Mouse (Mus musculus) heart, embryonic 12.5 days (tissue): ENCODE data around the gene Nudt22. TPM values are rescaled to one million over a fixed set of nuclear protein-coding genes. Genes with fewer than 3 reads are reported as not detected.

Experiments used
- ATAC-seq: fragments of 200-750 bp; cut with Nextera tagmentation; 2 replicates; pipeline ENCODE4 v1.8.0; 2017; ENCODE audit warnings: moderate TSS enrichment, moderate library complexity; ENCODE audit not compliant: insufficient number of reproducible peaks, low FRiP score
- H3K27ac ChIP-seq: fragments of 300-500 bp; sonication (generic); 2 replicates; pipeline ENCODE4 v1.5.1; 2016; ENCODE audit warnings: mild to moderate bottlenecking, moderate library complexity; ENCODE audit not compliant: poor library complexity, severe bottlenecking
- H3K27me3 ChIP-seq: fragments of 300-500 bp; sonication (generic); replicated peaks from 2 replicates; pipeline ENCODE4 v1.6.1; 2016; ENCODE audit warnings: mild to moderate bottlenecking, moderate library complexity
- H3K36me3 ChIP-seq: fragments of 300-500 bp; sonication (generic); 2 replicates; pipeline ENCODE4 v1.6.1; 2016; ENCODE audit warnings: mild to moderate bottlenecking, moderate library complexity
- H3K4me1 ChIP-seq: fragments of 300-500 bp; sonication (generic); replicated peaks from 2 replicates; pipeline ENCODE4 v1.6.1; 2016; ENCODE audit warnings: mild to moderate bottlenecking
- H3K4me2 ChIP-seq: fragments of 300-500 bp; sonication (generic); 2 replicates; pipeline ENCODE4 v1.6.1; 2016; ENCODE audit warnings: mild to moderate bottlenecking, moderate library complexity
- H3K4me3 ChIP-seq: fragments of 300-500 bp; sonication (generic); 2 replicates; pipeline ENCODE4 v1.5.1; 2016; ENCODE audit warnings: mild to moderate bottlenecking
- H3K9ac ChIP-seq: fragments of 300-500 bp; sonication (generic); 2 replicates; pipeline ENCODE4 v1.6.1; 2016; ENCODE audit warnings: mild to moderate bottlenecking, moderate library complexity
- H3K9me3 ChIP-seq: fragments of 300-500 bp; sonication (generic); replicated peaks from 2 replicates; pipeline ENCODE4 v1.6.1; 2016; ENCODE audit warnings: mild to moderate bottlenecking, moderate library complexity
- whole genome bisulfite sequencing: fragments of 180-500 bp; shearing (Covaris S2); methylation state at CpG from one replicate; pipeline ENCODE4 v1.1.7; 2016; 5-methylcytosine and 5-hydroxymethylcytosine counted together
- polyA plus RNA-seq: library from polyadenylated mRNA; unstranded; fragments of >200 nt; fragmentation: Nextera tagmentation; extraction: Ambion mirVana; gene quantifications from 2 replicates; pipeline ENCODE4 v1.2.1, GENCODE M21; 2016

The Nudt22 gene
- polyA plus RNA-seq, 1 experiment from 2014 or later = 22.4 TPM

- no peak overlapping the region for H3K9ac ChIP-seq
- H3K9me3 ChIP-seq = no peaks in the 10 kb centered on the region
- WGBS = 84% methylated on average over 19 of the region's 19 CpGs
These were observed 10.6 kb downstream of the Nudt22 start for GRCm38 (mm10) chr19:6985300-6985699.

GRCm38 (mm10) chr19:6983621-6984020 lies 12.3 kb downstream of the Nudt22 start:
- H3K4me1 ChIP-seq = peaks cover 40% of the 10 kb centered on the region
- H3K4me2 ChIP-seq = no peak overlapping the region
- no peaks in the 10 kb centered on the region for H3K9me3 ChIP-seq
- no peak for ATAC-seq
- no peak overlapping the region for H3K9ac ChIP-seq
- 93% methylated on average over 5 of the region's 5 CpGs for WGBS
- H3K27me3 ChIP-seq = no peaks in the 10 kb centered on the region
- H3K4me3 ChIP-seq = no peak overlapping the region
- H3K27ac ChIP-seq = no peak overlapping the region
- H3K36me3 ChIP-seq = peaks cover 47% of the 10 kb centered on the region

More at GRCm38 (mm10) chr19:6985300-6985699, 10.6 kb downstream of the Nudt22 start:
- H3K36me3 ChIP-seq = peaks cover 44% of the 10 kb centered on the region
- H3K27ac ChIP-seq = no peak overlapping the region
- ATAC-seq = no peak
- no peaks in the 10 kb centered on the region for H3K27me3 ChIP-seq
- no peak overlapping the region for H3K4me3 ChIP-seq
- H3K4me1 ChIP-seq = peaks cover 34% of the 10 kb centered on the region
- H3K4me2 ChIP-seq = no peak overlapping the region

GRCm38 (mm10) chr19:6981465-6981864 lies 14.5 kb downstream of the Nudt22 start:
- peaks cover 48% of the 10 kb centered on the region for H3K4me1 ChIP-seq
- no peaks in the 10 kb centered on the region for H3K9me3 ChIP-seq
- peaks cover 67% of the 10 kb centered on the region for H3K36me3 ChIP-seq
- 87% methylated on average over 4 of the region's 4 CpGs for WGBS
- peak overlapping the region; percentile 83; the same call in 1 of the 2 replicates for H3K4me2 ChIP-seq
- H3K27me3 ChIP-seq = no peaks in the 10 kb centered on the region
- H3K4me3 ChIP-seq = peak overlapping the region; percentile 69; the same call in 1 of the 2 replicates
- H3K27ac ChIP-seq = peak overlapping the region; percentile 95; the same call in 1 of the 2 replicates
- H3K9ac ChIP-seq = peak overlapping the region; percentile 78; the same call in 1 of the 2 replicates
- no peak for ATAC-seq

GRCm38 (mm10) chr19:6980381-6981093 lies 15.4 kb downstream of the Nudt22 start, which contains the start of gene Fkbp2:
Gene Fkbp2, minus strand, starts transcription at chr19:6980501.
- H3K9ac ChIP-seq = peak within 1 kb of the TSS; percentile 87
- under 1% methylated on average over 38 of the region's 38 CpGs for WGBS
- peak; percentile 92 for ATAC-seq
- H3K9me3 ChIP-seq = no peaks in the 10 kb centered on the region
- peaks cover 61% of the 10 kb centered on the region for H3K36me3 ChIP-seq
- peak within 1 kb of the TSS; percentile 83 for H3K4me2 ChIP-seq
- no peaks in the 10 kb centered on the region for H3K27me3 ChIP-seq
- H3K4me3 ChIP-seq = peak within 1 kb of the TSS; percentile 69
- H3K27ac ChIP-seq = peak within 1 kb of the TSS; percentile 95
- H3K4me1 ChIP-seq = peaks cover 46% of the 10 kb centered on the region

DNA sequence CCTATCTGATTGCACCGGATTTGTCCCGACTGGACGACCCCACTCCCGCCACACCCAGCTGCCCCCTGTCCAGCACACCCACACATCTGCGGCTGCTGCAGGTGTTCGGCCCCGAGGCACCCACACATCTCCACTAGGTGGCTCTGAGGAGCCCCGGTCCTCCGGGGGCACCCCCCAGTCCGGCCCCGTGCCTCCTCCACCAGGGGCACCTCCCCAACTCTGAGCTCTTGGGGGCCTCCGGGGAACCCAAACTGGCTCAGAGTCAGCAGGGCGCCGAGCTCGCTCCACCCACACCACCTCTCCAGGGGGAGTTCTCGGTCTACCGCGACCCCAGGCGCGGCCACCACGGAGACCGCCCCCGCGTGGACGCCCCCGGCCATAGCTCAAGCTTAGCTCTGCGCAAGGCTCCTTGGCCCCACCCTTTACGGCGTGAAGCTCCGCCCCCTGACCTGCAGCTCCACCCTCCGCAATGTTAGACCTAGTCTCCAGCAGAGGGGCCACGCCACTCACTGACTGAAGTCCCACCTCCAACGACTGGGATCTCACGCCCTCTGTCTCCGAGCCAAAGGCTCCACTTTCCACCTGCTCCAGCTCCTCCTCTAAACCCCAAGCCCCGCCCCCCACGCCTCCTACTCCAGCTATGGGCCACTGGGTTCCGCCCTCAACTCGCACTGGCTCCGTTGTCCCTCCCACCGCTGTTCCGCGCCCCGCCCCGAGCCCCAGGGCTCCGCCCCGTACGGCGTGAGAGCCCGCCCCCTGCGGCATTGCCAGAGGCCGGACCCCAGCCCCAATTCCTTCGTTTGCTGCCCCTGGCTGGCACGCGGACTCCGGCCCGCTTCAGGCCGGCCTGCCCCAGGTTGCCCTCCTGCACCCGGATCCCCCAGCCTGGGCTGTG lies 16.2 kb downstream of the Nudt22 start:
- H3K4me2 ChIP-seq = peak overlapping the region; percentile 83
- H3K9me3 ChIP-seq = no peaks in the 10 kb centered on the region
- peaks cover 53% of the 10 kb centered on the region for H3K36me3 ChIP-seq
- peak overlapping the region; percentile 69 for H3K4me3 ChIP-seq
- peak overlapping the region; percentile 87 for H3K9ac ChIP-seq
- ATAC-seq = peak; percentile 92
- H3K4me1 ChIP-seq = peaks cover 43% of the 10 kb centered on the region
- H3K27me3 ChIP-seq = no peaks in the 10 kb centered on the region
- WGBS = under 1% methylated on average over 58 of the region's 59 CpGs
- H3K27ac ChIP-seq = peak overlapping the region; percentile 95

DNA sequence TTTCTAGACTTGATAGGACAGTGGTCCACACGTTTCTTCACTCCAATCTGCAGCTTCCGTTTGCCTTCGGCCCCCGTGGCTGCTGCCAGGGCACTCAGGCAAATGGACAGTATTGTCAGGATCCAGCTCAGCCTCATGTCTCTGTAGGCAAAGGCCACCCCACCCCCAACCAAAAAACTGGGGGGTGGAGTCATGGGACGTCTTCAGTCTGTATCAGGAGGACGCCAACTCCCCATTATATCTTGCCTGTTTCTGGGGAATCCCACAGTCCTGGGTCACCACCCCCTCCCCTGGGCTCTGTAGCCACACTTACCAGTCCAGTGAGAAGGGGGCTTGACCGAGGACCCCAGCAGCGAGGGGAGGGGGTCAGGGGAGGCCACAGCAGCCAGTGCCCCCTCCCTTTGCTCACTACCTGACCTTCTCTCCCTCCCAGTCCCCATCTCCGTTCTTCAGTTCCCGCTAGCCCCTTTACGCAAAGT lies 16.9 kb downstream of the Nudt22 start:
- Histone ChIP-seq H3K9ac (peak overlapping the region; percentile 82), H3K36me3 (peaks cover 48% of the 10 kb centered on the region), H3K9me3 (no peaks in the 10 kb centered on the region), H3K27me3 (no peaks in the 10 kb centered on the region), H3K4me1 (peaks cover 44% of the 10 kb centered on the region), H3K27ac (peak overlapping the region; percentile 95), H3K4me3 (peak overlapping the region; percentile 69), H3K4me2 (peak overlapping the region; percentile 83)
- no peak for ATAC-seq
- WGBS = 3% methylated on average over 11 of the region's 11 CpGs

- H3K4me3 ChIP-seq = peak overlapping the region; percentile 69
- H3K27ac ChIP-seq = peak overlapping the region; percentile 95; the same call in 1 of the 2 replicates
- ATAC-seq = no peak
- H3K4me2 ChIP-seq = peak overlapping the region; percentile 83
- 28% methylated on average over 3 of the region's 3 CpGs for WGBS
- peaks cover 44% of the 10 kb centered on the region for H3K36me3 ChIP-seq
- H3K27me3 ChIP-seq = no peaks in the 10 kb centered on the region
- no peaks in the 10 kb centered on the region for H3K9me3 ChIP-seq
- peaks cover 48% of the 10 kb centered on the region for H3K4me1 ChIP-seq
- H3K9ac ChIP-seq = peak overlapping the region; percentile 82
These were observed 17.3 kb downstream of the Nudt22 start for GRCm38 (mm10) chr19:6978639-6978974.

- Histone ChIP-seq H3K9ac (peak overlapping the region; percentile 82), H3K27me3 (no peaks in the 10 kb centered on the region), H3K9me3 (no peaks in the 10 kb centered on the region), H3K4me2 (peak overlapping the region; percentile 83), H3K36me3 (peaks cover 38% of the 10 kb centered on the region), H3K4me1 (peaks cover 51% of the 10 kb centered on the region), H3K4me3 (peak overlapping the region; percentile 4; the same call in 1 of the 2 replicates), H3K27ac (peak overlapping the region; percentile 25; the same call in 1 of the 2 replicates)
- 74% methylated on average over 13 of the region's 13 CpGs for WGBS
- ATAC-seq = no peak
These were observed 17.9 kb downstream of the Nudt22 start for GRCm38 (mm10) chr19:6977759-6978638.

DNA sequence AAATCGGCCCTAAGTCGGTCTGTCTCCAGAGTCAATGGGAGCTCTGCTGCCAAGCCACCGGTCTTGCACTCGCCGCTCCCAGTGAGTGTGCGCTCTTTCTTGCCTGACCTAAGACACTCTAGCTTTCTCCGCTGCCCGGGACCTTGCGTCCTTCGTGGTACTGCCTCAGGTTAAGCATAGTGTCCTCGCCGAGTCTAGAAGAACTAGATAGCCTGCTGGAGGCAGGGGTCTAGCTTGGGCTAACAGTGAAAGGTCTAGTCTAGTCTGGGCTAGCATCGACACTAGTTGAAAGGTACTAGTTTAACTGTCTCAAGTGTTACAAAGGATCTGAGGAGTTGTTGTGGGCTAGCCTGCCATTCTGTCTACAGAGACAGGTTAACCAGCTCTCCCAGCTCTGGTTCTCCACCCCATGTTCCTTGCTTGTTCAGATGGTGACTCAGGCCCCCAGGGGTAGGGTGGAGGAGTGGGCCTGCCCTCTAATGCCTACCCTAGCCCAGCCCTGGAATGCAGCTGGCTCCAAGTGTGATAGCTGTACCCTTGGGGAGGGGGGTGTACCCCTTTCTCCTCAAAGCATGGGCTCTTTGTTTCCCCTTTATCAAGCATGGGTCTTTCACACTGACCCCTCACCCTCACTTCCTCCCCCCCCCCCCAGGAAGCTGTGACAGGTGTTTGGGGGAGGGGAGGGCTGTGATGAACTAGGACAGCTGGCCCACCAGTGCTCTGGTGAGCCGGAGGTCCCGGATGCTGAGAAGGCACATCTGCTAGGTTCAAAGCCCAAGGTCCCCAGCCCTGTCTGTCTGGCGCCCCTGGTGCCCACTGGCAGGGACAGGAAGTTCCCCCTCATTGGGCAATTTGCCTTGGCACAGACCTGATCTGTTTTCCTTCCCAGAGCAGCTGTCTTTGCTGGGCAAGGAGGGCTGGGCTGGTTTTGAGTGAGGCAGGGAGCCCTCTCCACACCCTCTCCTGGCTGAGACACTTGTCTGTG lies 20.1 kb downstream of the Nudt22 start, which contains the start of gene Plcb3:
Plcb3 (minus strand) TSS at position 934 of the 985 bp plus-strand sequence.
- WGBS = under 1% methylated on average over 16 of the region's 16 CpGs
- peak within 1 kb of the TSS; percentile 92 for H3K9ac ChIP-seq
- peaks cover 24% of the 10 kb centered on the region for H3K36me3 ChIP-seq
- no peak for ATAC-seq
- H3K4me3 ChIP-seq = peak within 1 kb of the TSS; percentile 86
- peak within 1 kb of the TSS; percentile 92 for H3K4me2 ChIP-seq
- peak within 1 kb of the TSS; percentile 94 for H3K27ac ChIP-seq
- H3K4me1 ChIP-seq = peaks cover 55% of the 10 kb centered on the region
- no peaks in the 10 kb centered on the region for H3K9me3 ChIP-seq
- H3K27me3 ChIP-seq = no peaks in the 10 kb centered on the region
